Mouse (Mus musculus): ENCODE results near the gene Srd5a3.
"Not testable (repeated sequence)": the region's sequence is repeated elsewhere in the genome, so short reads cannot be mapped to it uniquely, and the experiment has no call there.

The Srd5a3 gene

GRCm38 (mm10) chr5:76139808-76140729 is at the start of gene Srd5a3:
Gene Srd5a3, plus strand, starts transcription at chr5:76140271.
- DNase-seq, result peak; percentile 83 to 91

DNA sequence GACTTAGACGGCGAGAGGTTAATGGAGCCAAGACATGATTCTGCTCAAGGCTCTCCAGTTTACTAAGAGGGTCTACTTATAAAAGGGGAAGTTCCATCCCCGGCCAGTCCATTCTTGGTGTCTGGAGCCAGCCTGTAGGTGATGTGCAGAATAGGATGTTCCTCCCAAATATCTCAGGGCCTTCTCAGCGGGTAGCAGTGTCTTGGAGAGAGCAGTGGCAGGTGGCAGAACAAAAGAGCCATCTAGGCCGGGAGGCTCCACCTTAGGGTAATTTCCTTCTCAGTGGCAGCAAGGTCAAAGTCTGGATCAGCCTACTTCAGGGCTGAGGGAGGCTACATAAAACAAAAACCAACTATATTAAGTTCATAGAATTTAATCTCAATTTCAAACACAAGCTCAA is 36.3 kb upstream of the Srd5a3 start:
- DNase-seq, result not testable (repeated sequence)

- DNase-seq, result no peak
These were observed 32.8 kb upstream of the Srd5a3 start for GRCm38 (mm10) chr5:76107306-76107705.

DNA sequence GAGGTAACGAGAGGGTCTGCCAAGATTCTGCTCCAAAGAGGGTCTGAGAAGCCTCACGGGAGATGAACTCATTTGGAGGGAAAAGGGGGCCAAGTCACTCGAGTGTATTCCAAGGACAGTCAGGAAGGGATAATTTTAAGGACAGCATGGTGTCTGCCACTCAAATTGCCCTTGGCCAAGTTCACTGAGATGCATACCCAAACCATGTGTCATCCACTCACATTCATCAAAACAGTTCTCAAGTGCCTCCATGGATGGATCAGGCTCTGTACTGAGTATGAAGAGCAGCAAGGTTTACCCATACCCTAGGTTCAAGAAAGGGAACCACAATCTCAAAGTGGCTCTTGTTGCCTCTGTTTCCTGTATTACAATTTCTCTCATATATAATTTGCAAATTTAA is 31.6 kb upstream of the Srd5a3 start:
- DNase-seq, result no peak

DNA sequence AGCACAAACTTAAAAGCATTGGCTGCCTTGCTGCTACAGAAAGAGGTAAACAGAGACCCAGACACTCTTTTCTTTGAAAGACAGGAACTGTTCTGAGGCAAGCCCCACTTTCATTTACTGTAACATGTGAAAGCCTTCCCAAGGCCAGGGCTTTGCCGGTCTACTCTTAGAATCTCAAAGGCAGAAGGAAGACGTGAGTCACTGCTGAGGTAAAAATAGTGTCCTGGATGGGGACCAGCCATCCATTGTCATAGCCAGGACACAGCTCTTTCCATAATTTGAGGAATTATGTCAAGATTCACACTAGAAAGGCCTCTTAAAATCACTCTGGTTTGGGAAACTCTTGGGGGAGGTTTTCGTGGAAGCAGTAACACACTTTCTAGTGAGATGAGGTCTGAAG is 28.9 kb upstream of the Srd5a3 start:
- peak in 1 of 2 experiments; percentile 29 for DNase-seq

DNA sequence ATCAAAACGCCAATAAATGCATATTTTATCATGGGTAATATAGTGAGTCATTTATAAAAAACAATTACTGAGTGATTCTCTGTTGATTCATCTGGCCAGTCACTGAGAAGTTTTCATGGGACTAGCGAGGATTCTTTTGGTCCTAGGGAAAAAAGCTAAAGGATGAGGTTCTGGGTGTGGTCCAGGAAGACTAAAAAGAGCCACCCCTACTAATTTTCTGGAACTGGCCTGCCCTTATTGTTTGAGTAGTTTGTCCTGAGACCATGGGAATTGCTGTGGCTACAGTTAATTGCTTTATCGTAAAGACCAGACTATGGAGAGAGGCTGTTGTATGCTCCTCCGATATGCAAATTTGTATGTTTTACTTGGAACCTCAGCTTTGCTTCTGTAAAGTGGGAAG is 28.1 kb upstream of the Srd5a3 start:
- DNase-seq, result no peak

- peak; percentile 55 to 65 for DNase-seq
These were observed 24.5 kb upstream of the Srd5a3 start for GRCm38 (mm10) chr5:76115436-76116041.

- peak; percentile 62 to 79 for DNase-seq
These were observed 21.6 kb upstream of the Srd5a3 start for GRCm38 (mm10) chr5:76118441-76118840.

DNA sequence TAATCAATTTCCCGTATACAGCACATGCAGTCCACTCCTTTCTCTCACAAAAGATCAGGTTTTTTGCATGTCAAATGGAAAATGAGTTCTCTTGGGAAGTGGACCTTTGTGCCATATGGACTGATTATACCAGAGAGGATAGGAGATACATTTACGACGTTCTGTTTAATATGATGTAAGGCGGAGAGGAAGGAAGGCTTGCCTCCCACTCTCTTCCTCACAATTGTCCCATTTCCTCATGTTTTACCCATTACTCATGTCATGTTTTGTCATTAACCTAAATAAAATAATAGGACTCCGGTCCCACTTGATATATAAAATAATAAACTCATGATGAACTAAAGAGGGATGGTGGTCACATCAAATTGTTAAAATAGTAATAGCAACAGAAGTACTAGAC is 19.4 kb upstream of the Srd5a3 start:
- DNase-seq, result no peak

DNA sequence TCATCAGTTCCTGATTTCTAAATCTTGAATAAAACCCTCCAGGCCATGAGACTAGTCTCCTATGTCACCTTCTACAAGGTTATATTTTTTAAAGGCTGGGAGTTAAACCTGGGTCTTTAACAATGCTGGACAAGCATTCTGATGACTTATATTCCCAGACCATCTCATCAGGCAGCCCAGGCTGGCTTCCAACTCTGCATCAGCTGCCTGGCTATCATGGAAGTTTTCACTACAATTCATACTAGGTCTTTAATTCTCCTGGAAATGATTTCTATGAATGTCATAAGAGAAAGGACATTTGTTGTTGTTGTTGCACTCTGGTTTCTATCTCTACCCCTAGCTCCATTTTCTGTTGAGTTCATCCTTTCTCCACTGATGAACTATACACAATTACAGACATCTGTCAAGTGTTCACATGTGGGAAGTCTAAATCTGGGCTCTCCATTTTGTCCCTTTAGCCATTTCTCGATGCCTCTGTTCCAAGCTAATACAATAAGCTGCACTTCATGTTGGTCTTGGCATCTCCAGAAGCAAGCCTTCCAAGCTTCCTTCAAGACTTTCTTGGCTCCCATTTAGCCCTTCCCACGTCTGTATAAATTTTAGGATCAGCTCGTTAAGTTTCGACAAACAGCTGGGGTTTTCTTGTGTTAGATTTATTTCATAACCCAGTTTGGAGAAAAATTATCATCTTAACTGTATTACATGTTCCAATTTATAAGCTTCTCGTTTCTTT is 12.3 kb upstream of the Srd5a3 start:
- no peak for DNase-seq

- no peak for DNase-seq
These were observed 9.8 kb upstream of the Srd5a3 start for GRCm38 (mm10) chr5:76130292-76130691.

- DNase-seq, result no peak
These were observed 8.1 kb upstream of the Srd5a3 start for GRCm38 (mm10) chr5:76131990-76132389.

- no peak for DNase-seq
These were observed 4.4 kb upstream of the Srd5a3 start for GRCm38 (mm10) chr5:76135644-76136043.

DNA sequence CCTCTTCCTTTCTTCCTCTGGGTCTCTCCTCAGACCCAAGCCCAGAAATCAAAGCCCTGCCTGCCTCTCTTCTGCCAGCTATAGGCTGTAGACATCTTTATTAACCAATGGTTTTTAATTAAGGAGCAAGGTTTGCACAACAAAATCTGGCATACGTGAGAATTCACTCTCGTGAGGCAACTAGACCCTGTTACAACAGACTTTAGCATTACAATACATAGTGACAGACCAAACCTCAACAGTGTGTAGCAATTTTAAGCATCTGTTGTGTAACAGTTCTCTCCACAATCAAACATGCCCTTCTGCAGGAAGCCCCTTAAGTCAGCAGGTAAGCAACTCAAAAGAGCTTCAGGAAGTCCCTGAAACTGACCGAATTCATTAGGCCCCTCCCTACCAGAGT is 3.8 kb upstream of the Srd5a3 start:
- DNase-seq, result no peak

GRCm38 (mm10) chr5:76137586-76137985 is 2.5 kb upstream of the Srd5a3 start:
- no peak for DNase-seq

DNA sequence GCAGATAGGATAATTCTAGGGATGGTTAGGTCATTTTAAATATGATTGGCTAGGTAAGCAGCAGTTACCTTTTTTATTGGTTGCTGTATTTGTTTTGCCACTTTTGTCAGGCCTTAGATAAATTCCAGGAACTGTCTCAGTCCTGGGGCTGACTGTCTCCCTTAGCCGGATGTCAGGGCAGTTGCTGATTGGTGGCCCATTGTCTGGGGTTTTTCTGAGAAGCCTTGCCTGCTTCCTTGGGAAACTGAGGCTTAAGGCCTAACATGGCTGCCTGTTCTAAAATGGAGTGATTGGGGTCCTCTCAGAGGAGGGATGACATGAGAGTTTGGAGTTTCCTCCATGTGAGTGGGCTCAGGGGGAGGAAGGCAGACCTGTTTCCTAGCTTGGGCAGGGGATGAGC is 2.0 kb upstream of the Srd5a3 start:
- no peak for DNase-seq

DNA sequence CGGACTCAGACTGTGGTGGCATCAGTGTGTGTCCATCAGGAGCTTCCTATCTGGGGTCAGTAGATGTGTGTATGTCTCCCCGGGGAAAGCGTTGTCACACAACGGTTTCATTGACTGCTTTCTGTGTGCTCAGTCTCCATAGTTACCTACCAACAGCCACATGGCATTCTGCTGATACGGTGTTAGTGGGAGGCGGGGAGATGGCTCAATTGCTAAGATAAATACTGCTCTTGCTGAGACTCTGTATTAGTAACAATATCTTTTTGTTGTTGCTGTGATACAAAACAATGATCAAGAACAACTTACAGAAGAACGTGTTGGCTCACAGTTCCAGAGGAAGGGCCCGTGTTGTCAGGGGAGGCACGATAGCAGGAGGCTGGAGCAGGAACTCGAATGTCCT is 1.6 kb upstream of the Srd5a3 start:
- DNase-seq, result no peak

GRCm38 (mm10) chr5:76139171-76139671 is 850 bp upstream of the Srd5a3 start:
- DNase-seq, result peak in 1 of 2 experiments; percentile 16

- DNase-seq, result no peak
These were observed 627 bp downstream of the Srd5a3 start for GRCm38 (mm10) chr5:76140730-76141066.

GRCm38 (mm10) chr5:76143356-76143755 is 3.3 kb downstream of the Srd5a3 start:
- DNase-seq, result no peak

DNA sequence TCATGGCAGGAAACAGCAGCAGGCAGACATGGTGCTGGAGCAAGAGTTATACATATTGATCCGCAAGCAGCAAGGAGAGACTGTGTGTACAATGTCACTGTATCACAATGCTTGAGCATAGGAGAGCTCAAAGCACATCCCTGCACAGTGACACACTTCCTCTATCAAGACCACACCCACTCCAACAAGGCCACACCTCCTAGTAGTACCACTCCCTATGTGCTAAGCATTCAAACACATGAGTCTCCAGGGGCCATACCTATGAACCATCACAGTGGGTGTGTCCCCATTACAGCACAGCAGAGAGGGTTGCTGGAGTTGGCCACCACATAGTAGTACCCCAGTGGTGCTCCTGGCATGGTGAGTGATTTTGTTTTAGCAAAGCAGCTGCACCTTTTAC is 6.3 kb downstream of the Srd5a3 start:
- no peak for DNase-seq

DNA sequence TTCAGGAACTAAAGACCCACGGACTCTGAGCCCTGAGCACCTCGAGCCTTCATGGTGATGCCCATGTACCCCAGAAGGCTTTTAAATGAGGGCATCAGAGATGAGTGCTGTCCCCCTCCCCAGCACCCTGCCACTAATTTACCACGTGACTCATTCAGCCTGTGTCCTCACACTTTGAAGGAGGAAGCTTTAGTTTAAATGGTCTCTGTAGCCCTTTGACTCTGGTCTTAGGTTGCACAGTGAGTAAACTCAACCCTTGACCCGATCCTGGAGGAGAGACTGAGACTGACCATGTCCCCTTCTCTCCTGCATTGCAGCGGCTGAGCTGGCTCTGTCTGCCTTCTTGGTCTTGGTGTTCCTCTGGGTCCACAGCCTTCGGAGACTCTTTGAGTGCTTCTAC is 9.4 kb downstream of the Srd5a3 start:
- no peak for DNase-seq

GRCm38 (mm10) chr5:76152956-76153355 is 12.9 kb downstream of the Srd5a3 start:
- DNase-seq, result no peak

- no peak for DNase-seq
These were observed 13.4 kb downstream of the Srd5a3 start for GRCm38 (mm10) chr5:76153430-76153829.
